Mouse (Mus musculus) adrenal gland, adult 18-20 months (tissue): ENCODE measurements around the gene Gm34653. TPM values are rescaled to one million over a fixed set of nuclear protein-coding genes. Genes with fewer than 3 reads are reported as not detected.
A peak's percentile ranks its signal among the peaks of the same experiment; 100 is the strongest.
"Not testable (repeated sequence)": the region's sequence is repeated elsewhere in the genome, so short reads cannot be mapped to it uniquely, and the experiment has no call there.

Source experiments
- DNase-seq, 2 experiments: peaks; one replicate each; pipeline ENCODE4 v3.0.0; 2021 to 2022; ENCODE audit warnings: low spot score in 2 of 2
- long read RNA-seq, 2 experiments: library from polyadenylated mRNA; stranded (forward); transcript quantifications; one replicate each; pipeline ENCODE4 v2.0.0; 2021
- total RNA-seq, 2 experiments: library from RNA; stranded (reverse); gene quantifications; 1 replicate in 1 of 2; 2 replicates in 1 of 2; pipeline ENCODE4 v1.2.3; 2021

Gene Gm34653
- not detected for total RNA-seq
- long read RNA-seq, experiment 1, result 0 reads
- long read RNA-seq, experiment 2, result 0 reads

DNA sequence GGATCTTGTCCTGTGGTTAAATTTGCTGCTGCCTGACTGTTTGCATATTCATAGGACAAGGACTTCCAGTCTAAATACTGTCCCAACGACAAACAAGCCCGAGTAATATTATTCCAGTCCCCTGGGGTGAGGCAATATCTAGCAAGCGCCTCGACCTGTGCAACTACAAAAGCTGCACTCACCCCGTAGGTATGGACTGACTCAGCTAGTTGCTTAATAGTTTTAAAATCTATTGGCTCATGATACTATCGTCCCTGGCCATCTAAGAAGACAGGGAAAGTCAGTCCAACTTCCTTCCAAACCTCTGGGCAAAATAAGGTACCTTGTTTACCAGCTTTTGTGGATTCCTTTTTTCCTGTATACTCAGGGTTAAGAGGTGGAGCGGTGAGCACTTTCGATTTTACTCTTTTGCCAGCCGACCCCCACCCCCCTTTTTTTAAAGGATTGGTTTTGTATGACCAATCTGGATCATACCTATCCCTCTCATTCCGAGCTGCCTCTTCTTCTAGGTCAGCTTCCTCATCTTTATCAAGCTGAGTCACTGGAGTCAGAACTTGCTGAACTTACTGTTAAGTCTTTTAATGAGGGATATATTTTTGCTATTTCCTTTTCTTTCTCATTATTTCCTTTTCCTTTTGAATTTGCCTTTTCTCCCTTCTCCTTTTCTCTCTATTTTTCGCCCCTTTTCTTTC, at the start of gene Gm34653:
Gene Gm34653 (plus strand): TSS at position 242 of the 692 bp plus-strand sequence.
- DNase-seq, result not testable (repeated sequence)

- DNase-seq, result no peak
Measured at GRCm38 (mm10) chr2:34783064-34784020, 49.5 kb upstream of the Gm34653 start.

DNA sequence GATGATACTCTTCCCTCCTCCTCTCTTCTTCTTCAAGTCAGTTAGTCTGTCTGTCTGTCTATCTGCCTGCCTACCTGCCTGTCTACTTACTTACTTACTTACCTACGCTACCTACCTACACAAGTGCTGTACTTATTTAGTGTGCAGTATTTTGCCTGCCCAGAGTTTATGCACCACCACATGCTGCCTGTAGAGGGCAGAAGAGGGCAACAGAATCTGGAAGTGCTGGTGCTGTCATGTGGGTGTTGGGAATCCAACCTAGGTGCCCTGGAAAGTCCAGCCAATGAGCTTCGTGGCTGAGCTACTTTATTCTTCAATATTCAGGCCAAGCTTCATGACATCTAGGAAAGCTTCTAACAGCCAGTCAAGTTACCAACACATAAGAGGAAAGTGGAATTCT, 48.7 kb upstream of the Gm34653 start:
- DNase-seq, result peak; percentile 50 to 51

DNA sequence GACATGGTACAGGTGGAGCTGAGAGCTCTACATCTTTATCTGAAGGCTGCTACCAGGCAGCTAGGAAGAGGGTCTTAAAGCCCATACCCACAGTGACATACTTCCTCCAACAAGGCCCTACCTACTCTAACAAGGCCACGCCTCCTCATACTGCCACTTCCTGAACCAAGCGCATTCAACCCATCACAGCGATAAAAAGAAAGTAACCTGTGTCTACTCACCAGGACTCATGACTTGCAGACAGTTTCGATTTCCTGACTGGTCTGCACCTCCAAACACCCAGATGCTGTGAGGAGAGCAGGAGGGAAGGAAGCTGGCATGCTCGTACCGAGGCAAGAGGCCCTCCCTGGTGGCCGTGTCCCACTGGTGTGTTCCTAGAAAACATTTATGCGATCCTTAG, 42.5 kb upstream of the Gm34653 start:
- DNase-seq, result no peak

DNA sequence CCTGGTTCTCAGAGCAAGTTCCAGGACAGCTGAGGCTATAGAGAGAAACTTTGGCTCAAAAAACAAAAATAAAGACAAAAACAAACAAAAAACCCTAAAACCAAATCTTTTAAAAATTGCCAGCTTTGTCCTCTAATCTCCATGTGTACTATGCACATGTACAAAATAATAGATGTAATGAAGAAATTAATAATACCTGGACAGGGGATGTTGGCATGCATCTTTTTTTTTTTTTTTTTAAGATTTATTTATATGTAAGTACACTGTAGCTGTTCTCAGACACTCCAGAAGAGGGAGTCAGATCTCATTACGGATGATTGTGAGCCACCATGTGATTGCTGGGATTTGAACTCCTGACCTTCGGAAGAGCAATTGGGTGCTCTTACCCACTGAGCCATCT, 40.3 kb upstream of the Gm34653 start:
- DNase-seq, result not testable (repeated sequence)

DNA sequence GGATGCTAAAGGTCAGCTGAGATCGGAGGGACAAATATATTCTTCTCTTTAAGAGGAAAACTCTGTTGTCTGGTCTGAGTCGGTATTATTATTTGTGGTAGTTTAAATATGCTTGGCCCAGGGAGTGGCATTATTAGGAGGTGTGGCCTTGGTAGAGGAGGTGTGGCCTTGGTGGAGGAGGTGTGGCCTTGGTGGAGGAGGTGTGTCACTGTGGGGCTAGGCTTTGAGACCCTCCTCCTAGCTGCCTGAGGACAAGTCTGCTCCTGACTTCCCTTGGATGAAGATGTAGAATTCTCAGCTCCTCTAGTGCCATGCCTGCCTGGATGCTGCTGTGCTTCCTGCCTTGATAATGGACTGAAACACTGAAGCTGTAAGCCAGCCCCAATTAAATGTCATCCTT, 38.3 kb upstream of the Gm34653 start:
- DNase-seq, result no peak

GRCm38 (mm10) chr2:34795426-34795825, 37.4 kb upstream of the Gm34653 start:
- no peak for DNase-seq

DNA sequence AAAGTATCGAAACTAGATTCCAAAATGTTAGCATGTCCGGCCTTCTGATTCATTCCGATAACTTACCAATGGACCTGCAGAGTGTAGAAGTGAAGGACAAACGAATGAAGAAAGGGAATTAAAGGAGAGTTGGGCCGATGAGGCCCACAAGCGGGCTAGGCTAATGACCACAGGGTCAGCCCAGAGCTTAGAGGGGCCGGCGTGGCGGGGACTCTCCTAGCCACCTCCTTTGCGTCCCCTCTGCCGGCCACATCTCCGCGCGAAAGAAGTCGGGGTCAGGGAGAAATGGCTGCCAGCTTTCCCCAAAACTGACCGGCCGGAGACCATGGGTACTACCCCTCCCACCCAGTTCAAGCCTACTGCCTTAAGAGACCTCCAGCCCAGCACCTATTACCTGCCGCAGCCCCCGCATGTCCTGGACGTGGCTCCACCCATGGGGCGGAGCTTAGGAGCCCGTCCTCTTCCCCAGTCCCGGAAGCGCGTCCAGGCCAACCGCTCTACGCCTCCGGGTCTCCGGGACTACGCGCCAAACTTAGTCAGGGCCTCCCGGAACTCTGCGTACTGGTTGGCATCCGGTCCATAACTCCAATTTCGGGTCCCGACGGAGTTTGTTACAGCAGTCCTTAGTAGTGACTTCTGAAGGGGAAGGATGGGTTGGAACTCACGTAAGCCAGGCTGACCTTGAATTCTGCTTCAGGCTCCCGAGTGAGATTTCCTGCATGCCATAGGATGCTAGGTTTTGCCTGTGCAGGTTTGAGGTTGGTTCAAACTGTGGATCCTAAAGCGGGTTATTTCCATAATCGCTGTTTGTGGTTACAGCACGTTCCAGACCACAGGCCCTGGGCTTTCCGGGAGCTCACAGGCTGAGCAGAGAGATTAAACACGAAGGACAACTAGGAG, 33.2 kb upstream of the Gm34653 start, which contains the start of gene Rabepk:
Gene Rabepk (minus strand): TSS at position 556 of the 900 bp plus-strand sequence.
- DNase-seq, result peak; percentile 70 to 80

GRCm38 (mm10) chr2:34800371-34800770, 32.4 kb upstream of the Gm34653 start:
- DNase-seq, result no peak

DNA sequence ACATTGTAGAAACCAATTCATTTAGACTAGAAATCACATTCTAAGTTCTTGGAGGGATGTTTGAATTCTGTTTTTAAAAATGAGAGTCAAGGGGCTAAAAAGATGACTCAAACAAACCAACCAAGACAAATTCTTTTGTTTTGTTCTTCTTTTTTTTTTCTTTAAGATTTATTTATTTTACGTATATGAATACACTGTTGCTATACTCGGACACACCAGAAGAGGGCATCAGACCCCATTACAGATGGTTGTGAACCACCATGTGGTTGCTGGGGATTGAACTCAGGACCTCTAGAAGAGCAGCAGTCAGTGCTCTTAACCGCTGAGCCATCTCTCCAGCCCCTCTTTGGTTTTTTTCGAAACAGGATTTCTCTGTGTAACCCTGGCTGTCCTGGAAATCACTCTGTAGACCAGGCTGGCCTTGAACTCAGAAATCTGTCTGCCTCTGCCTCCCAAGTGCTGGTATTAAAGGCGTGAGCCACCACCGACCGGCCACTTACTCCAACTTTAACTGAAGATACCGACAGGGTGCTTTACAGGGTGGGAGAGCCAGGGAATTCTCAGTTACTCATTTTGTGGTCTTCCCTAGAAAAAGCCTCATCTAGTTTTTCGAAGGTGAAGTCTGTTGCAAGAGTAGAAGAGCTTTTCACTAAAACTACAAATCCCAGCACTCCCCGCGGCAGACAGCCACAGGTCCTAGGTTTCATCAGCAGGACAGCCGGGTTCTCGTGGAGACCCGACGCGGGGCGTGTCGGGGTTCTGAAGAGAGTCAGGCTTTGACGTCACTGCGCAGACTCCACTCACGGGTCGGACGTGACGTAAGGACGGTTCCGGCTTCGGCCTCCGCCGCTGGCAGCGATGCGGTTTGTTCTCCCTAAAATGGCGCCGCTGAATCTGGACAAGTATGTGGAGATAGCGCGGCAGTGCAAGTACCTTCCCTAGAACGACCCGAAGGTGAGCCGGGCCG, 31.0 kb upstream of the Gm34653 start:
- DNase-seq, result peak; percentile 90 to 94

GRCm38 (mm10) chr2:34802565-34803245, 30.1 kb upstream of the Gm34653 start:
- peak in 1 of 2 experiments; percentile 33 for DNase-seq

DNA sequence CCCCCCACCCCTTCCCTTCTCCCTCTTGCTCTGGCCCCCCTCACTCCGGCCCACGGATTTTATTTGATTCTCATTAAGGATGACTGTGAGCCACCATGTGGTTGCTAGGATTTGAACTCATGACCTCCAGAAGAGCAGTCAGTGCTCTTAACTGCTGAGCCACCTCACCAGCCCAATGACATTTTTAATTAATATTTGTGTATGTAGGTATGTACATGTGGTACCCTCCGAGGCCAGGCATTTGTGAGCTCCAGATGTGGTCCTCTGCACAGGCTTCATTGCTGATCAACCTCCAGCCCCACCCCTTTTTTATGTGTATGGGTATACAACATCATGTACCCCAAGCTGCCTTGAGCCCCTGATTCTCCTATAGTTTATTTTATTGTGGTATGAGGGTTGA, 29.1 kb upstream of the Gm34653 start:
- no peak for DNase-seq

GRCm38 (mm10) chr2:34804172-34804571, 28.6 kb upstream of the Gm34653 start:
- DNase-seq, result no peak

- DNase-seq, result no peak
Measured at GRCm38 (mm10) chr2:34804815-34805214, 28.0 kb upstream of the Gm34653 start.

- no peak for DNase-seq
Measured at GRCm38 (mm10) chr2:34805364-34805950, 27.4 kb upstream of the Gm34653 start.

DNA sequence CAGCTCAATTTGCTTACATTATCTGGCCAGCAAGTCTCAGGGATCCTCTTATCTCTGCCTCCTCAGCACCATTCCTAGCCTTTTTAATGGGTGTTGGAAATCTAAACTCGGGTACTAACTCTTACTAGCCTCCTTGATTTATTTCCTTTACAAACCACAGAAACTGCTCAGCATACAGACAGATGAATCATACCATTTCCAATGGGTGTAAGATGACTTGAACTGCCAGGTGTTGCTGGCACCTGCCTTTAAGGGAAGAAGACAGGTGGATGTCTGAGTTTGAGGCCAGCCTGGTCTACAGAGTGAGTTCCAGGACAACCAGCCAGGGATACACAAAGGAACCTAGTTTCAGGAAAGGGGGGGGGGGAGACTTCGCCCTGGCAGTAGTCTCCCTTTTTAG, 24.8 kb upstream of the Gm34653 start:
- no peak for DNase-seq

- DNase-seq, result no peak
Measured at GRCm38 (mm10) chr2:34809568-34809967, 23.2 kb upstream of the Gm34653 start.

- DNase-seq, result no peak
Measured at GRCm38 (mm10) chr2:34810775-34811174, 22.0 kb upstream of the Gm34653 start.

DNA sequence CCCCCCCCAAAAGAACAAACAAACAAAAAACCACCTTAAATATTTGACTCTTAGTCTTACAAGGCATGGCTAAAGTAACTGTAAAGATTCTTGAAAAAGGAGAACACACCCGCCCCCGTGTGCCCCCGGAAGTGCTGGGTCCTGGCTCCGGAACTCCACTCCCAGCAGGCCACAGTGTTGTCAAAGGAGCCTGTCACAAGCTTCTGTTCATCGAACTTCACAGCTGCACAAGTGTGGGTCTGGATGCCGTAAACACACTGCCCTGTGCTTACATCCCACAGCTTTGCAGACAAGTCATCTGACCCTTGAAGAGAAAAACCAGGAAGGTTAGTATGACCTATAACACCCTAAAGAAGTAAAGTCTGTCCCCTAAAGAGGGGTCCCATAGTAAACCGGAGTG, 20.1 kb upstream of the Gm34653 start:
- DNase-seq, result no peak
